Mouse (Mus musculus) limb, embryonic 15.5 days (tissue): ENCODE results near the gene Pprc1. TPM values are rescaled to one million over a fixed set of nuclear protein-coding genes. Genes with fewer than 3 reads are reported as not detected.
A peak's percentile ranks its signal among the peaks of the same experiment; 100 is the strongest.

ENCODE experiments used
- ATAC-seq: fragments of 200-750 bp; cut with Nextera tagmentation; 2 replicates; pipeline ENCODE4 v1.8.0; 2017; ENCODE audit warnings: low read depth, moderate TSS enrichment; ENCODE audit not compliant: insufficient number of reproducible peaks, low FRiP score, low TSS enrichment
- H3K27ac ChIP-seq: fragments of 300-500 bp; sonication (generic); 2 replicates; pipeline ENCODE4 v1.5.1; 2015; ENCODE audit warnings: moderate library complexity, mild to moderate bottlenecking, inconsistent platforms
- H3K27me3 ChIP-seq: fragments of 300-500 bp; sonication (generic); 2 replicates; pipeline ENCODE4 v1.6.1; 2015; ENCODE audit warnings: inconsistent platforms
- H3K36me3 ChIP-seq: fragments of 300-500 bp; sonication (generic); 2 replicates; pipeline ENCODE4 v1.6.1; 2015; ENCODE audit warnings: inconsistent platforms
- H3K4me1 ChIP-seq: fragments of 300-500 bp; sonication (generic); 2 replicates; pipeline ENCODE4 v1.6.1; 2015; ENCODE audit warnings: inconsistent platforms
- H3K4me2 ChIP-seq: fragments of 300-500 bp; sonication (generic); 2 replicates; pipeline ENCODE4 v1.6.1; 2015; ENCODE audit warnings: mild to moderate bottlenecking, inconsistent platforms
- H3K4me3 ChIP-seq: fragments of 300-500 bp; sonication (generic); 2 replicates; pipeline ENCODE4 v1.5.1; 2015; ENCODE audit warnings: mild to moderate bottlenecking, inconsistent platforms
- H3K9ac ChIP-seq: fragments of 300-500 bp; sonication (generic); 2 replicates; pipeline ENCODE4 v1.6.1; 2015; ENCODE audit warnings: inconsistent platforms
- H3K9me3 ChIP-seq: fragments of 300-500 bp; sonication (generic); 2 replicates; pipeline ENCODE4 v1.6.1; 2016; ENCODE audit warnings: inconsistent platforms
- WGBS: fragments of 180-500 bp; shearing (Covaris S2); methylation state at CpG from one replicate; pipeline ENCODE4 v1.1.7; 2015; 5-methylcytosine and 5-hydroxymethylcytosine counted together
- polyA plus RNA-seq: library from polyadenylated mRNA; unstranded; fragments of >200 nt; fragmentation: Nextera tagmentation; extraction: Ambion mirVana; gene quantifications from 2 replicates; pipeline ENCODE4 v1.2.1, GENCODE M21; 2015

Pprc1 gene
- polyA plus RNA-seq, 1 experiment from 2014 or later = 36.8 TPM

DNA sequence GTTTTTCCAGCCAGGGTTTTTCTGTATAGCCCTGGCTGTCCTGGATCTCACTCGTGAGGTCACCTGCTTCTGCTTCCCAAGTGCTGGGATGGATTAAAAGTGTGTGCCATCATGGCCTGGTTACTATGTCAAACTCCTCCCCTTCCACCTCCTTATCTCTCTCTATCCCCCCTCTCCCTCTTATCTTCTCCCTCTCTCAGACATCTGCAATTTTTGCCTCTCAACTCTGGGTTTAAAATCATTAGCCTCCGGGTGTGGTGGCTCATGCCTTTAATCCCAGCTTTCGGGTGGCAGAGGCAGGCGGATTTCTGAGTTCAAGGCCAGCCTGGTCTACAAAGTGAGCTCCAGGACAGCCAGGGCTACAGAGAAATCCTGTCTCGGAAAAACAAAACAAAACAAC is 29.6 kb downstream of the Pprc1 start:
- Histone ChIP-seq H3K27me3 (no peaks in the 10 kb centered on the region), H3K36me3 (peaks cover 57% of the 10 kb centered on the region), H3K9me3 (no peaks in the 10 kb centered on the region), H3K9ac (no peak overlapping the region), H3K4me1 (peaks cover 20% of the 10 kb centered on the region), H3K4me2 (no peak overlapping the region), H3K27ac (no peak overlapping the region), H3K4me3 (no peak overlapping the region)
- ATAC-seq = no peak
- WGBS = 89% methylated on average over 5 of the region's 5 CpGs

- peak within 1 kb of the TSS; percentile 71 for H3K4me3 ChIP-seq
- H3K27ac ChIP-seq = peak within 1 kb of the TSS; percentile 78
- peaks cover 61% of the 10 kb centered on the region for H3K36me3 ChIP-seq
- peaks cover 20% of the 10 kb centered on the region for H3K4me1 ChIP-seq
- H3K9me3 ChIP-seq = no peaks in the 10 kb centered on the region
- peak within 1 kb of the TSS; percentile 57 for H3K9ac ChIP-seq
- WGBS = under 1% methylated on average over 66 of the region's 66 CpGs
- ATAC-seq = peak; percentile 96
- peak within 1 kb of the TSS; percentile 63 for H3K4me2 ChIP-seq
- H3K27me3 ChIP-seq = no peaks in the 10 kb centered on the region
Observed at GRCm38 (mm10) chr19:46075616-46076607, 31.2 kb downstream of the Pprc1 start, which contains the start of gene Nolc1. Nolc1 (plus strand) TSS chr19:46075863.

DNA sequence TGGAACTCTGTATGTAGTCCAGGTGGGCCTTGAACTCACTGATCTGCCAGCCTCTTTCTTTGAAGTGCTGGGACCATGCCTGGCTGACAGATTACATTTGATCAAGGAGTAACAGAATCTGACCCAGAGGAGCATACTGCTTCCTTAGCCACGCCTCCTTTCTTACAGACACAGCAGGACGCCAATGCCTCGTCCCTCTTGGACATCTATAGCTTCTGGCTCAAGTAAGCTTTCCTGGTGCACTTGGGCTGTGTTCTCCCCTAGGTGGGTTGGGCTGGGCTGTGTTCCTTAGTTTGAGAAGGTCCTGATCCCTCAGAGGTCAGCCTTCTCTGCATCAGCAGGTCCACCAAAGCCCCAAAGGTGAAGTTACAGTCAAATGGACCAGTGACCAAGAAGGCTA is 33.8 kb downstream of the Pprc1 start:
- H3K27ac ChIP-seq = no peak overlapping the region
- peaks cover 20% of the 10 kb centered on the region for H3K4me1 ChIP-seq
- no peaks in the 10 kb centered on the region for H3K9me3 ChIP-seq
- H3K27me3 ChIP-seq = no peaks in the 10 kb centered on the region
- ATAC-seq = no peak
- H3K9ac ChIP-seq = no peak overlapping the region
- no peak overlapping the region for H3K4me2 ChIP-seq
- H3K4me3 ChIP-seq = no peak overlapping the region
- whole genome bisulfite sequencing = 65% methylated on average over 3 of the region's 3 CpGs
- H3K36me3 ChIP-seq = peaks cover 61% of the 10 kb centered on the region

DNA sequence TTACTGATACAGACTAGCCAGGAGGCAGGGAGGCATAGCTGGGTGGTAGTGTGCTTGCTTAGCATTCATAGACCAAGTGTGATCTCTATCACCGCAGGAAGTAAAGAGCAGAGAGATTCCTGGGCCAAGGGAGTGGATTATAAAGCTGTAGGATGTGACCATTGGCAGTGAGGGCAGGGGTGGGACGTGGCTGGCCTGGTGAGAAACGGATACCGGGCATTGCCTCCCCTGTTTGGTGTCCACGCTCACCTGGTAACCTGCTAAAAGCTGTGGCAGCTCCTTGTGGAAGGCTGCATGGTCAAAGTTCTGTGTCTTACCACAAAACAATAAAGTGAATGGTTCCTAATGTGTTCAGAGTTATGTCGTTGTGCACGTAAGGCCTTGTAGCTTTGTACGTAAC is 40.5 kb downstream of the Pprc1 start:
- H3K9ac ChIP-seq = no peak overlapping the region
- H3K4me1 ChIP-seq = no peaks in the 10 kb centered on the region
- no peak overlapping the region for H3K4me3 ChIP-seq
- no peaks in the 10 kb centered on the region for H3K9me3 ChIP-seq
- peaks cover 56% of the 10 kb centered on the region for H3K36me3 ChIP-seq
- no peak for ATAC-seq
- H3K4me2 ChIP-seq = no peak overlapping the region
- H3K27ac ChIP-seq = no peak overlapping the region
- no peaks in the 10 kb centered on the region for H3K27me3 ChIP-seq
- 96% methylated on average over 8 of the region's 8 CpGs for WGBS

DNA sequence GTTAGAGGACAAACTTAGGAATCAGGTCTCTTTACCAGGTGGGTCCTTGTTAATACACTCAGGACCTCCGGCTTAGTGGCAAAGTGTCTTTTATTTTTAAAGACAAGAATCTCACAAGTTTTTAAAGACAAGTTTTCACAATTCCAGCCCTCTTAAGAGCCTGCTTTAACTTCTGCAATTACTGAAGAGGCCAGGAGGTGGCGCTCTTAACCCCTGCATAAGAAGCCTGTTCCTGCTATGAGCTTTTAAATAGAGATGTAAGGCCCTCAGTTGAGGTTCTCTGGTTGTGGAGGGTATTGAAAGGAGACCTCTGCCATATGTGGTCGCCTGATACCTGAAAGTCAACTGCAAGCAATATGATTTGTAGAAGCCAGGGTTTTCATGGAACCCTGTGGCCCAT is 41.7 kb downstream of the Pprc1 start:
- 55% methylated on average over 3 of the region's 3 CpGs for WGBS
- Histone ChIP-seq H3K27me3 (no peaks in the 10 kb centered on the region), H3K9ac (no peak overlapping the region), H3K4me2 (no peak overlapping the region), H3K4me1 (no peaks in the 10 kb centered on the region), H3K9me3 (no peaks in the 10 kb centered on the region), H3K4me3 (no peak overlapping the region), H3K27ac (no peak overlapping the region), H3K36me3 (peaks cover 44% of the 10 kb centered on the region)
- no peak for ATAC-seq

DNA sequence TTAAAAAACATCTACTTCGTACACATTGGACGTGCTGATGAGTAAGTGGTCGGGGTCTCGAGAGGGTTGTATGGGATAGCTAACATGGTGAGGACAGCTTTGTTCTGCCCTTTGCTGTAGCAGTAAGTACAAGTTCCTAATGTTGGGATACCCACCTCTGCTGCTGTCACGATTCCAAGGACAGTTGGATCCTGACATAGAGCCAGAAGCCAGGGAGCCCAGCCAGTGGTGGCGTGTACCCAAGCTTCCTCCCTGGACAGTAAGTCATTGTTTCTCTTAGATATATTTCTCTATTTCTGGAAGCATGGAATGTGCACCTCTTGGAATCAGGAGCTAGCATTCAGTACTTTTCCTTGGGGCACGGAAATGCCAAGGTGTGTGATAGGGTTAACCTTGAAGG is 43.2 kb downstream of the Pprc1 start:
- H3K27me3 ChIP-seq = no peaks in the 10 kb centered on the region
- H3K9ac ChIP-seq = no peak overlapping the region
- no peaks in the 10 kb centered on the region for H3K4me1 ChIP-seq
- no peaks in the 10 kb centered on the region for H3K9me3 ChIP-seq
- H3K4me3 ChIP-seq = no peak overlapping the region
- peaks cover 29% of the 10 kb centered on the region for H3K36me3 ChIP-seq
- H3K4me2 ChIP-seq = no peak overlapping the region
- ATAC-seq = no peak
- 75% methylated on average over 7 of the region's 7 CpGs for WGBS
- no peak overlapping the region for H3K27ac ChIP-seq

DNA sequence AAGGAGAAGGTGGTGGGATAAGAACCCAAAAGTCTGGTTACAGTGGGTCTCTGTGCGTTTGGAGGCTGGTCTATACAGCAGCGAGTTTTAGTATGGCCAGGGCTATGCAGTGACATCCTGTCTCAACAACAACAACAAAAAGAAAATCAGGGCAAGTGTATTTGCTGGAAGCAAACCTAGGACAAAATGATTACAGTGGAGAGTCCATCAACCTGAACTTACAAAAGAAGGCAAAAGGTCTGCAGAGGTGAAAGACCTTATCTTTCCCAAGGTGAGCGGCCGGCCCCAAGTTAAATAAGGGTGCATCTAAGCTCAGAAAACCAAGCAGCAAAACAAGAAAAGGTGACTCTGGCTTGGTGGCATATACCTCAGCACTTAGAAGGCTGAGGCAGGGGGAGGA is 47.0 kb downstream of the Pprc1 start:
- 82% methylated on average over 4 of the region's 4 CpGs for WGBS

DNA sequence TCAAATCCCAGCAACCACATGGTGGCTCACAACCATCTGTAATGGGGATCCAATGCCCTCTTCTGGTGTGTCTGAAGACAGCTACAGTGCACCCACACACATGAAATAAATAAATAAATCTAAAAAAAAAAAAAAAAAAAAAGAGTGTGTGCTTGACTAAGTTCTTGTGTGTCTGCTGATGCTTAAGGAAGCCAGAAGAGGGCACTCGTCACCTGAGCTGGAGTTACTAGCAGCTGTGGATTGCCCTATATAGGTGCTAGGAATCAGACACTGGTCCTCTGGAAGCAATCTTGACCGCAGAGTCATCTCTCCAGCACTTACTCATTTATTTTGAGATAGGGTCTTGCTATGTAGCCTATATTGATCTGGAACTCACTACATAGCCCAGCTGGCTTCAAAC is 49.5 kb downstream of the Pprc1 start:
- Histone ChIP-seq H3K9ac (no peak overlapping the region), H3K4me3 (no peak overlapping the region), H3K36me3 (no peaks in the 10 kb centered on the region), H3K27me3 (no peaks in the 10 kb centered on the region), H3K4me2 (no peak overlapping the region), H3K4me1 (no peaks in the 10 kb centered on the region), H3K27ac (no peak overlapping the region), H3K9me3 (no peaks in the 10 kb centered on the region)
- WGBS = 97% methylated on average over 2 of the region's 2 CpGs
- no peak for ATAC-seq

More for the DNA sequence above, 47.0 kb downstream of the Pprc1 start:
- Histone ChIP-seq H3K27me3 (no peaks in the 10 kb centered on the region), H3K36me3 (no peaks in the 10 kb centered on the region), H3K4me2 (no peak overlapping the region), H3K9me3 (no peaks in the 10 kb centered on the region), H3K27ac (no peak overlapping the region), H3K4me3 (no peak overlapping the region), H3K9ac (no peak overlapping the region), H3K4me1 (no peaks in the 10 kb centered on the region)
- no peak for ATAC-seq

- no peak for ATAC-seq
- Histone ChIP-seq H3K4me2 (no peak overlapping the region), H3K27me3 (no peaks in the 10 kb centered on the region), H3K4me1 (no peaks in the 10 kb centered on the region), H3K36me3 (no peaks in the 10 kb centered on the region), H3K4me3 (no peak overlapping the region), H3K27ac (no peak overlapping the region), H3K9me3 (no peaks in the 10 kb centered on the region), H3K9ac (no peak overlapping the region)
- 77% methylated on average over 4 of the region's 4 CpGs for WGBS
Observed at GRCm38 (mm10) chr19:46095291-46095690, 50.6 kb downstream of the Pprc1 start.

DNA sequence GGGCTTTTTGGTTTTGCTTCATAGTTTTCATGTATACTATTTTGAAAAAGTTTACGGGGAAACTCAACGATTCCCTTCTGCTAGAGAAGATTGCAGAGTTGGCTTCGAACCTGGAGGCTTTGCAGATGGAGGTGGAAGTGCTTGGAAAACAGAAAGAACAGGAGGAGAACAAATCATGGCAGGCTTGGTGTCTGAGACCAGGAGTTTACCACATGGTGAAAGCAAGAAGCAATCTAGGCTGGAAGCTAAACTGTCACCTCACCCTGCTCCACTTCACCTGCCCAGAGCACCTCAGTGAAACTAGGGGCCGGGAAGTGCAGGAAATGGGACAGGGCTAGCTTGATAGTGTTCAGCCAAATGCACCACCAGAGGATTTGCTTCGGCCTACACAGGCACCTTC is 51.7 kb downstream of the Pprc1 start:
- no peaks in the 10 kb centered on the region for H3K36me3 ChIP-seq
- no peaks in the 10 kb centered on the region for H3K9me3 ChIP-seq
- no peak overlapping the region for H3K9ac ChIP-seq
- no peak overlapping the region for H3K27ac ChIP-seq
- 81% methylated on average over 5 of the region's 5 CpGs for WGBS
- no peak for ATAC-seq
- no peak overlapping the region for H3K4me2 ChIP-seq
- H3K4me3 ChIP-seq = no peak overlapping the region
- H3K4me1 ChIP-seq = no peaks in the 10 kb centered on the region
- H3K27me3 ChIP-seq = no peaks in the 10 kb centered on the region

GRCm38 (mm10) chr19:46099561-46099960 is 54.9 kb downstream of the Pprc1 start:
- Histone ChIP-seq H3K27ac (no peak overlapping the region), H3K9me3 (no peaks in the 10 kb centered on the region), H3K4me1 (no peaks in the 10 kb centered on the region), H3K9ac (no peak overlapping the region), H3K27me3 (no peaks in the 10 kb centered on the region), H3K36me3 (no peaks in the 10 kb centered on the region), H3K4me3 (no peak overlapping the region), H3K4me2 (no peak overlapping the region)
- ATAC-seq = no peak
- 93% methylated on average over 3 of the region's 3 CpGs for WGBS

- Histone ChIP-seq H3K9ac (no peak overlapping the region), H3K4me2 (no peak overlapping the region), H3K27ac (no peak overlapping the region), H3K36me3 (no peaks in the 10 kb centered on the region), H3K4me1 (no peaks in the 10 kb centered on the region), H3K4me3 (no peak overlapping the region), H3K27me3 (no peaks in the 10 kb centered on the region), H3K9me3 (no peaks in the 10 kb centered on the region)
- 91% methylated on average over 6 of the region's 6 CpGs for WGBS
- no peak for ATAC-seq
Observed at GRCm38 (mm10) chr19:46103437-46104186, 58.9 kb downstream of the Pprc1 start.
